Mouse (Mus musculus) forebrain, embryonic 16.5 days (tissue): ENCODE measurements around the gene Tpbg. TPM values are rescaled to one million over a fixed set of nuclear protein-coding genes. Genes with fewer than 3 reads are reported as not detected.

Source experiments
- ATAC-seq: fragments of 200-750 bp; cut with Nextera tagmentation; 2 replicates; pipeline ENCODE4 v1.8.0; 2017; ENCODE audit warnings: mild to moderate bottlenecking, moderate library complexity
- H3K27ac ChIP-seq: fragments of 300-500 bp; sonication (generic); 2 replicates; pipeline ENCODE4 v1.5.1; 2014; ENCODE audit warnings: low read length, control low read depth
- H3K27me3 ChIP-seq: fragments of 300-500 bp; sonication (generic); replicated peaks from 2 replicates; pipeline ENCODE4 v1.6.1; 2014; ENCODE audit warnings: low read length; ENCODE audit not compliant: control insufficient read depth, insufficient read depth
- H3K36me3 ChIP-seq: fragments of 300-500 bp; sonication (generic); 2 replicates; pipeline ENCODE4 v1.6.1; 2014; ENCODE audit not compliant: control insufficient read depth, insufficient read depth
- H3K4me1 ChIP-seq: fragments of 300-500 bp; sonication (generic); replicated peaks from 2 replicates; pipeline ENCODE4 v1.6.1; 2014; ENCODE audit warnings: low read length; ENCODE audit not compliant: control insufficient read depth, insufficient read depth
- H3K4me2 ChIP-seq: fragments of 300-500 bp; sonication (generic); 2 replicates; pipeline ENCODE4 v1.6.1; 2014; ENCODE audit warnings: mild to moderate bottlenecking, low read length, control low read depth
- H3K4me3 ChIP-seq: fragments of 300-500 bp; sonication (generic); replicated peaks from 2 replicates; pipeline ENCODE4 v1.5.1; 2014; ENCODE audit warnings: mild to moderate bottlenecking, low read length, control low read depth
- H3K9ac ChIP-seq: fragments of 300-500 bp; sonication (generic); replicated peaks from 2 replicates; pipeline ENCODE4 v1.6.1; 2014; ENCODE audit warnings: low read depth, low read length, control low read depth
- H3K9me3 ChIP-seq: fragments of 300-500 bp; sonication (generic); 2 replicates; pipeline ENCODE4 v1.6.1; 2016; ENCODE audit warnings: low read length; ENCODE audit not compliant: control insufficient read depth
- WGBS: fragments of 180-500 bp; shearing (Covaris S2); extraction: QIAGEN DNeasy Blood & Tissue Kit; methylation state at CpG from one replicate; pipeline ENCODE4 v1.1.7; 2014; 5-methylcytosine and 5-hydroxymethylcytosine counted together
- polyA plus RNA-seq: library from polyadenylated mRNA; unstranded; fragments of >200 nt; fragmentation: Nextera tagmentation; extraction: Ambion mirVana; gene quantifications from 2 replicates; pipeline ENCODE4 v1.2.1, GENCODE M21; 2015

The Tpbg gene
- polyA plus RNA-seq, 1 experiment from 2014 or later = 7.0 TPM

DNA sequence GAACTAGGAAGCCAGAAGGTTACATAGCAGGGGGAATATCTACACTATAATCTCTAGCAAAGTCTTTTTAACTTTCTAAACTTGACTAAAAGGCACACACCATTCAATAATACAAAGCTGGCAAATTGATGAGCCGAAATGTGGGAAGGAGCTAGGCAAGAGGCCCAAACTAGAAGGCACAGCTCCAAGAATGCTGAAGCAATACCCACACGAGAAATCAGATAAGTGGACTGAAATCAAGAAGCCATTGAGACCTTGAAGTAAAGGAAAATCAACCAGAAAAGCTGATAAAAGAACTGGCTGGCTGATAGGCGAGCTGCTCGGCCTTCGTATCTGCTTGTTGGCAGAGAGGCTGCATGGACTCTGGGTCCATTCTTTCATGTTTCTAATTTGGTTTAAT lies 51.5 kb downstream of the Tpbg start:
- no peaks in the 10 kb centered on the region for H3K36me3 ChIP-seq
- no peak for ATAC-seq
- no peaks in the 10 kb centered on the region for H3K4me1 ChIP-seq
- H3K4me3 ChIP-seq = no peak overlapping the region
- WGBS = 66% methylated on average over 5 of the region's 5 CpGs
- no peak overlapping the region for H3K9ac ChIP-seq
- H3K27me3 ChIP-seq = no peaks in the 10 kb centered on the region
- no peak overlapping the region for H3K4me2 ChIP-seq
- H3K9me3 ChIP-seq = no peaks in the 10 kb centered on the region
- H3K27ac ChIP-seq = no peak overlapping the region

Other genes with a start within 250 kb of the Tpbg start
- 30.3 and 35.0 TPM in 2 replicates for gene Ibtk, start 93.0 kb upstream of the Tpbg start, polyA plus RNA-seq